Mouse (Mus musculus): ENCODE measurements around the gene Osbpl9. TPM values are rescaled to one million over a fixed set of nuclear protein-coding genes. Genes with fewer than 3 reads are reported as not detected.

Osbpl9 gene
- 70.3 and 73.2 TPM in 2 replicates for polyA plus RNA-seq (2015; fragmentation: Nextera tagmentation; extraction: Ambion mirVana)

DNA sequence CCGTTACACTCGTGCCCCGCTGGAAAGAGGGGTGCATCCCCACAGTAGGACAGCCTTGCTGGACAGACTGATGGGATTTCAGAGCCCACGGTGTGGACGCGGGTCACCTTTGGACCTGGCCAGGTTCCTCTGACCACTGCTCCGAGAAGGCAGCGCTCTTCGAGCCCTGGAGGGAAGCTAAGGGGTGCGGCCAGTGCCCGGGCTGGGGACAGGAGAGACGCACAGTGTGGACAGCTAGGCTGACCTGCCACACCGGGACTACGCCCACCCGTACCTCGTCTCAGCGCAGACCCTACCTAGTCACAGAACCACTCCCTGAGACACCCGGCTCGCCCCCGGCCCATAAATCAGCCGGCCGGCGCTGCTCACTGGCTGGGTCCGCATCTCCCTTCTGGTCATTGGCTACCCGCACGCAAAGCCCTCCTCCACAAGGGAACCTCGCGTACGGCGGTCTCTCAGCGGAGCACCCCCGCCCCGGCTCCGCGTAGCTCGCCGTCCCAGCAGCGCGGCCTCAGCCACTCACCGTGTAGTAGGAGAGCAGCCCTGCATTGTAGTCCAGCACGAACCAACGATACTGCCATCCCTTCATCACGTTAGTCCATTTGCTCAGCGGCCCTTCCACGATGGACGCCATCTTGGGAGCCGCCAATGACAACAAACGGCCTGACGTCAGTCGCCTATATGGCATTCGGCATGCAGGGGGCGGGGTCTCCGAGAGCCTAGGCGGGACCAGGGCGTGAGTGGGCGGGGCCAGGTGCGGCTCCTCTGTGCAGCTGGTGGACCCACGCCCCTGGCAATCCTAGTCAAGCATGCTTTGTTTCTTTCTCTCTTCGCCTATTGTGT, at the start of gene Osbpl9:
Osbpl9 (minus strand) TSS at position 691 of the 843 bp plus-strand sequence.
- under 1% methylated on average over 59 of the region's 59 CpGs for WGBS
- H3K4me2 ChIP-seq, result peak within 1 kb of the TSS; percentile 95
- peaks cover 12% of the 10 kb centered on the region for H3K4me1 ChIP-seq
- peak within 1 kb of the TSS; percentile 85 for H3K9ac ChIP-seq
- H3K9me3 ChIP-seq (replicated peaks), result no peaks in the 10 kb centered on the region
- peak within 1 kb of the TSS; percentile 93 for H3K4me3 ChIP-seq
- H3K36me3 ChIP-seq (ENCODE audit: poor library complexity, severe bottlenecking), result 0 out of 2 replicates have a peak, but pooled peaks cover 3% of the 10 kb centered on the region
- H3K27me3 ChIP-seq, result no peaks in the 10 kb centered on the region
- peak within 1 kb of the TSS; percentile 91 for H3K27ac ChIP-seq
- peak; percentile 99 for ATAC-seq

DNA sequence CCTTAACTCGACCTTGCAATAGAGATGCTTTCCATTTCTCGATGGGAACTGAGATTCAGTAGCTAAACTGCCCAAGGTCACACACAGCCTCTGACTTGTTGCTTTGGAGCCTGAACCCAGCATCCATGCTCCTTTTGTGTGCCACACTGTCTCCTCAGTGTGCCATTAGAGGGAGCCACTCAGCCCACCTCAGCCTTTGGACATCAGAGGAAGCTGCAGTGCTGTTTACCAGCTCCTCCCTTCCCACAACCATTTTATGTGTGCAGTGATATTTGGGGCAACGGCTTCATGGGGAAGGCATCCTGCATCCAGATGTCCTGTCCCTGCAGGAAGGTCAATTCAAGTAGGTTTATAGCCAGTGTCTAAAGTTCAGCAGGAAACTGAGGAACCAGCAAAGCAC, 49.5 kb upstream of the Osbpl9 start:
- H3K4me1 ChIP-seq, result no peaks in the 10 kb centered on the region
- WGBS, result 63% methylated on average over 3 of the region's 3 CpGs

DNA sequence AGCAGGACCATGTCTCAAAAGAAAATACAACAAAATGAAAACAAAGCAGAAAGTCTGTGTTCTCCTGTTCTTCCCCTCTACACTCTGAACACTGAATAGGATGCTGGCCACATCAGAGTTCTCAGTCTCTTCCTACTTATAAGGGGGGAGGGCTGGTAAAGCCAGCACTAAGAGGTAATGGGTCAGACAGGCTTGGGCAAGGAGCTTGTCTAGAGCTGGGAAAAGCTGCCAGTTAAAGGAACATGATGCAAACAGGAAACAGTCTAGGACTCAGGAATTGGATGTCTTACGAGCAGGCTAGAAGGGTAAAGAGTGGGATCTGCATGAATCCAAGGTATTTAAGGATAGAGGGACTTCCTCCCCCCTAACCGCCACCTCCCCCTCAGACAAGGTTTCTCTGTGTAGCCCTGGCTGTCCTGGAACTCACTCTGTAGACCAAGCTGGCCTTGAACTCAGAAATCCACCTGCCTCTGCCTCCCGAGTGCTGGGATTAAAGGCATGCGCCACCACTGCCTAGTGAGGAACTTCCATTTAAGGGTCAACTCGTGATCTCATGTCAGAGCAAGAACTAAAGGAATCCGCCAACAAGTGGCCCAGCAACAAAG, 43.0 kb upstream of the Osbpl9 start:
- no peak overlapping the region for H3K27ac ChIP-seq

More for the DNA sequence above, 49.5 kb upstream of the Osbpl9 start:
- Histone ChIP-seq H3K4me3 (no peak overlapping the region), H3K27me3 (no peaks in the 10 kb centered on the region), H3K36me3 (ENCODE audit: poor library complexity, severe bottlenecking) (no peaks in the 10 kb centered on the region), H3K27ac (no peak overlapping the region), H3K9me3 (replicated peaks) (no peaks in the 10 kb centered on the region), H3K9ac (no peak overlapping the region), H3K4me2 (no peak overlapping the region)
- ATAC-seq, result no peak

DNA sequence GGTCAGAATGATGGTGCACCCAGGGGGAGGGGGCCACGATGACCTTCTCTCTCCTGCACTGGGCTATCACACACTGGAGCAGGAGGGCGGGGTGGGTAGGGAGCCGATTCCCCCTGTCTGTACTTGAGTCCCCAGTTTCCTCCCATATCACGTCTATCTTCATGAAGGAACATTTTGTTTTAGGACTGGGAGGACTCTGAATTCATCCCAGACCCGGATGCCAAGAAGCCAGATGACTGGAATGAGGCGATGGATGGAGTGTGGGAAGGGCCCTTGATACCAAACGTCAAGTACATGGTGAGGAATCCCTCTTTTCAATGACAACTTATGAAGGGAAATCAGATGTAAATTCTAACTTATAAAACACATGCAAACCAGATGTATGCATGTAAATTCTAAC, 42.4 kb upstream of the Osbpl9 start:
- H3K9me3 ChIP-seq (replicated peaks), result no peaks in the 10 kb centered on the region
- H3K4me2 ChIP-seq, result no peak overlapping the region
- H3K27me3 ChIP-seq, result no peaks in the 10 kb centered on the region
- H3K36me3 ChIP-seq (ENCODE audit: poor library complexity, severe bottlenecking), result no peaks in the 10 kb centered on the region
- H3K9ac ChIP-seq, result no peak overlapping the region
- H3K27ac ChIP-seq, result no peak overlapping the region
- 86% methylated on average over 7 of the region's 7 CpGs for WGBS
- no peak overlapping the region for H3K4me3 ChIP-seq
- peaks cover 11% of the 10 kb centered on the region for H3K4me1 ChIP-seq
- no peak for ATAC-seq

More for the DNA sequence above, 43.0 kb upstream of the Osbpl9 start:
- Histone ChIP-seq H3K9me3 (replicated peaks) (no peaks in the 10 kb centered on the region), H3K4me1 (peaks cover 11% of the 10 kb centered on the region), H3K27me3 (no peaks in the 10 kb centered on the region), H3K9ac (no peak overlapping the region), H3K36me3 (ENCODE audit: poor library complexity, severe bottlenecking) (no peaks in the 10 kb centered on the region), H3K4me3 (no peak overlapping the region), H3K4me2 (no peak overlapping the region)
- 86% methylated on average over 6 of the region's 6 CpGs for WGBS
- no peak for ATAC-seq

DNA sequence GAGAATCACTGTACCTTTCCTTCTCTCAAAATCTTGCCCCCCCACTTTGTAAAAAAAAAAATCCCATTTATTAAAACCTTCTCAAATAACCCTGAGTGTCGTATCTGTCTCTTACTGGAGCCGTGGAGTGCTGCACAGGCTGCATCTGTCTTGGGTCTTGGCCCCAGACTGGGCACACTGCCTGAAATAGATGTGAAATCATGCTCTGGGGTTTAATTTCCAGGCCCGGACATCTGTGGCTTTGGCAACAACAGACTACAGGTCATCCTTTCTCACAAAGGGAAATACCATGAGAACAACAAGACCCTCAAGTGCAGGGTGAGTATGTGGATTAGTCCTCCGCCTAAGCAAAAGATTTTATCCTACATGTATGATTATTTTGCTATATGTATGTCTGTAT, 39.9 kb upstream of the Osbpl9 start:
- H3K36me3 ChIP-seq (ENCODE audit: poor library complexity, severe bottlenecking), result no peaks in the 10 kb centered on the region
- no peak overlapping the region; the same call in 1 of the 2 replicates for H3K27ac ChIP-seq
- peaks cover 16% of the 10 kb centered on the region for H3K4me1 ChIP-seq
- no peak overlapping the region for H3K4me2 ChIP-seq
- H3K27me3 ChIP-seq, result no peaks in the 10 kb centered on the region
- ATAC-seq, result peak; percentile 55; the same call in 1 of the 2 replicates
- 61% methylated on average over 4 of the region's 4 CpGs for WGBS
- H3K4me3 ChIP-seq, result no peak overlapping the region
- H3K9me3 ChIP-seq (replicated peaks), result no peaks in the 10 kb centered on the region
- H3K9ac ChIP-seq, result no peak overlapping the region

DNA sequence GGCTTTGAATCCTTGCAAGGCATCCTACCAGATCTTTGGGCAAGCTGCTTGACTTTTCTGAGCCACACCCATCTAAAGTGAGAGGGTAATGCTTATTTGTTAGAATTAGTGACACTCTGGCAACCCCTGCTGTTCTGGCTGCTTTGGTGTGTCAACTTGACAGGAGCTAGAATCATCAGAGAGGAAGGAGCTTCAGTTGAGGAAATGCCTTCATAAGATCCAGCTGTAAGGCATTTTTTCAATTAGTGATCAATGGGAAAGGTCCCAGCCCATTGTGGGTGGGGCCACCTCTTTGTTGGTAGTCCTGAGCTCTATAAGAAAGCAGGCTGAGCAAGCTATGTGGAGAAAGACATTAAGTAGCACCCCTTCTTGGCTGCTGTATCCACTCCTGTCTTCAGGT, 39.1 kb upstream of the Osbpl9 start:
- H3K4me1 ChIP-seq, result peaks cover 23% of the 10 kb centered on the region
- no peak overlapping the region for H3K4me2 ChIP-seq
- H3K27me3 ChIP-seq, result no peaks in the 10 kb centered on the region
- H3K36me3 ChIP-seq (ENCODE audit: poor library complexity, severe bottlenecking), result no peaks in the 10 kb centered on the region
- H3K27ac ChIP-seq, result no peak overlapping the region
- H3K9ac ChIP-seq, result no peak overlapping the region
- ATAC-seq, result no peak
- no peaks in the 10 kb centered on the region for H3K9me3 ChIP-seq (replicated peaks)
- H3K4me3 ChIP-seq, result no peak overlapping the region

DNA sequence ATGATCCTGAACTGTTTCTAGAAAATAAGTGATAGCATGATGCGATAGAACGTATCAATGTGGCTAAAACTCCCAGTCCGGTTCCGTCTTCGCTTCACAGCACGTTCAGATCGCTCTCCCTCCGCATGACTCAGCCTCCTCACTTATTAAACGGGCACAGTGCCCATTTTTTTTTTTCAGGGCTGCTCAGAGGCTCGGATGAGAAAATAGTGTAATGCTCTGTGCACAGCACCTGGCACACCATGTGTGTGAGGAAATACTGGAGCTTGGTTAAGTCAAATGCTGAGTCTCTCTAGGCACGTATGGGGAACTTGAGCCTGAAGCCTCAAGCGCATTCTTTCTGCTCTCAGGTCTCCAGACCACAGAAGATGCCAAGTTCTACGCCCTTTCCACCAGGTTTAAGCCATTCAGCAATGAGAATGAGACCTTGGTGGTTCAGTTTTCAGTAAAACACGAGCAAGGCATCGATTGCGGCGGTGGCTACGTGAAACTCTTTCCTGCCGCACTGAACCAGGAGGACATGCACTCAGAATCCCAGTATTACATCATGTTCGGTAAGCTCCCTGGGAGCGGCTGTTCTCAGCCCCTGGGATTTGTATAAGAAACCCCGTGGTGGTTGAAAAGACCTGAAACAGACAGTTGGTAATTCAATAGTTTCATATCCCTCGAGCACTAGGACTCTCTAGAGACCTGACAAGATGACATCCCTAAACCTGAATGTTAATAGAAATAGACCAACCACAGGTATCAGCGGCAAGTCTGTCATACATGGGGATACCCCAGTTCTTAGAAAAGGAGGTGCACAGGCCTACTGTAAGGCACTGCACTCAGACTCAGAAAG, 36.6 kb upstream of the Osbpl9 start:
- H3K9me3 ChIP-seq (replicated peaks), result no peaks in the 10 kb centered on the region
- H3K27me3 ChIP-seq, result no peaks in the 10 kb centered on the region
- no peak overlapping the region for H3K27ac ChIP-seq
- no peak overlapping the region for H3K4me3 ChIP-seq
- H3K9ac ChIP-seq, result no peak overlapping the region
- ATAC-seq, result 0 out of 2 replicates have a peak, but pooled peaks have one; percentile 21
- peaks cover 30% of the 10 kb centered on the region for H3K4me1 ChIP-seq
- WGBS, result 78% methylated on average over 24 of the region's 24 CpGs
- no peaks in the 10 kb centered on the region for H3K36me3 ChIP-seq (ENCODE audit: poor library complexity, severe bottlenecking)
- no peak overlapping the region for H3K4me2 ChIP-seq

DNA sequence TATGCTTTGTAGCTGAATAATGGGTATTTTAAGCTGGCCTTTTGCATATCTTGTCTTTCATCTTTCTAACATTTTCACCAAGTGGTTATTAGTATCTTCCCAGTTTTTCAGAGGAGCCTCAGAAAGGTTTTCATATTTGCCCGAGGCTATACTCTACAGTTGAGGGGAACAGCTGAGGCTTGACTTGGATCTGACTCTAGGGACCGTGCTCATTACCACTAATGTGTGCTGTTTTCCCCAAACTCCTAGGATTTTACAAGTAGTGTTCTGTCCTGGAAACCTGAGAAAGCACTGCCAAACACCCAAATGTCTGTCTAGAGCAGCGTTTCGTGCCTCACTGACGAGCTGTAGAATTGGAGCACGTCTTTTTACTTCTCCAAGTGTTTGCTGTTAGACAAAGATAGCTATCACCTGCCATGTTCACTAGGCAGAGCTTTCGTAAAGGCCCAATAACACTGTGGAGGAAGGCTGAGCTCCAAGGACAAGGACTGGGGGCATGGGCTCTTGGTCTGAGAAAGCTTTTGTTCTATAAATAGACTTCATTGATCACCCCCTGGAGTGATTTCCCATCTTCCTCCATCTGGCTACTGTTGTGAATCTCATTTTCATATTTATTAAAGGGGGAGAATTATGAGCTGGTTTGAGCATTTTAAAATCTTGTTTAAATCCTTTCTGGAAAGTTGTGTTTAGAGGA, 34.3 kb upstream of the Osbpl9 start:
- Histone ChIP-seq H3K36me3 (ENCODE audit: poor library complexity, severe bottlenecking) (no peaks in the 10 kb centered on the region), H3K4me3 (no peak overlapping the region), H3K27me3 (no peaks in the 10 kb centered on the region), H3K9ac (no peak overlapping the region), H3K4me1 (peaks cover 22% of the 10 kb centered on the region), H3K27ac (peak overlapping the region; percentile 25; the same call in 1 of the 2 replicates), H3K9me3 (replicated peaks) (no peaks in the 10 kb centered on the region), H3K4me2 (no peak overlapping the region)
- ATAC-seq, result no peak
- 70% methylated on average over 7 of the region's 7 CpGs for WGBS

DNA sequence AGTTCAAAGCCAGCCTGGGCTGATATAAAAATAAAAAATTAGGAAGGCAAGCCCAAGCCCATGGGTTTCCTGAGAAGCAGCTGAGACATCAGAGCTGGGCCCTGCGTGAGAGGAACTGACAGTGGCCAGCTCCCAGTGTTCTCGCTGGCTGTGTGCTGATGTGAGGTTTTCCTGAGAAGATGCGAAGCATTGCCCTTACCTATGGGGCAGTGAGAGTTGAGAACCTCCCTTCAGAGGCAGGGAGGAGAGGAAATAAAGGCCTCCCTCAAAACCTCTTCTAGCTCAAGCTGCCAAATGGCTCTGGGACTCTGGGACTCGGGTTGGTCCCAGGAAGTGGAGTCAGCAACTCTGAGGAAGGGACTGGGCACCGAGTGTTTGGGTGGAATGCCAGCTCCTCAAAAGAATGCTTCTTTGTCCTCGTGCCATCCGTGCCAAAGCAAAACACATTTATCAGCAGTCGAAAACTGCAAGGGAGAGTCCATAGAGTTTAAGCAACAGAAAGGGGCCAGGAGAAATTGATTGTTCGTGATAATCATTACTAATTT, 32.8 kb upstream of the Osbpl9 start:
- H3K9me3 ChIP-seq (replicated peaks), result no peaks in the 10 kb centered on the region
- no peak overlapping the region for H3K27ac ChIP-seq
- H3K36me3 ChIP-seq (ENCODE audit: poor library complexity, severe bottlenecking), result no peaks in the 10 kb centered on the region
- no peak for ATAC-seq
- peaks cover 19% of the 10 kb centered on the region for H3K4me1 ChIP-seq
- 66% methylated on average over 9 of the region's 9 CpGs for WGBS
- no peak overlapping the region for H3K4me3 ChIP-seq
- no peak overlapping the region for H3K9ac ChIP-seq
- no peaks in the 10 kb centered on the region for H3K27me3 ChIP-seq
- no peak overlapping the region for H3K4me2 ChIP-seq

DNA sequence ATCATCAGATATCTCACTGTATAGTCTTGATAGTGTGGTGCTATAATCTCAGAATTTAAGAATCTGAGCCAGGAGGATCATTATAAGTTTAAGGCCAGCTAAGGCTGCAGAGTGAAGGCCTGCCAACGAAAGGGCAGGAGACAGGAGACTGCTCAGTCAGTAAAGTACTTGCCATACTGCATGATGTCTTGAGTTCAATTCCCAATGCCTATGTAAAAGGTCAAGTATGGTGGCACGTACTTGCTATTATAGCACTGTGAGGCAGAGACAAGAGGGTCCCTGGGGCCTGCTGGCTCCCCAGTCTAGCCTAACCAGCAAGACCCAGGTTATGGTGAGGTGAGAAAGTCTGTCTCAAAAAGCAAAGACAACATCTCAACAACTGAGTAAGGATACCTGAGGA, 32.1 kb upstream of the Osbpl9 start, which contains the start of gene Calr4:
Calr4 (plus strand) TSS at position 301 of the 400 bp plus-strand sequence.
- no peak for ATAC-seq
- no peak within 1 kb of the TSS for H3K9ac ChIP-seq
- no peak within 1 kb of the TSS for H3K4me3 ChIP-seq
- no peaks in the 10 kb centered on the region for H3K9me3 ChIP-seq (replicated peaks)
- whole genome bisulfite sequencing, result 82% methylated on average over 2 of the region's 2 CpGs
- no peak within 1 kb of the TSS for H3K4me2 ChIP-seq
- H3K27ac ChIP-seq, result no peak within 1 kb of the TSS
- H3K27me3 ChIP-seq, result no peaks in the 10 kb centered on the region
- H3K36me3 ChIP-seq (ENCODE audit: poor library complexity, severe bottlenecking), result no peaks in the 10 kb centered on the region
- H3K4me1 ChIP-seq, result peaks cover 19% of the 10 kb centered on the region

DNA sequence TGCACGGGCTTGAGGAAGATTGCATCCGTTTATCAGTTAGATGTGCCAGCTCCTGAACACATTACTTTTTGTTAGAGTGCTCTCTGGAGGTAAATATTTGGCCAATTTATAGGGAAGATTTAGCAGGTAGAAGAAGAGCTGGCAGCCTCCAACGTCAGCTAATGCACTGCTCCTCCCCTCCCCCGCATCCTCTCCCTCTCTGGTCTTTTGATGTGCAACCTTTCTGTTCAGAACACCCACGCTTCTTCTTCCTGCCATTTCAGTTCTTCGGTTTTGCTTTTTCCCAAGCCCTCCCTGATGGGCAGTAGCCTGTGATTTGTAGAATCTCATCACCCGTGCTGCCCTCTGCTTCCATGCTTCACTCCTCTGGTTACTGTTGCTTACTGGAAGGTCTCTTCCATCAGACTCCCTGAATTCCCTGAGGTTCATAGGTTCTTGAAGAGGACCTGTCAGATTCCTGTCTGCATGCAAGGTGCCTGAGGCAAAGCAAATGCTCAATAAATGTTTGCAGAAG, 27.8 kb upstream of the Osbpl9 start:
- no peak overlapping the region for H3K4me2 ChIP-seq
- H3K36me3 ChIP-seq (ENCODE audit: poor library complexity, severe bottlenecking), result no peaks in the 10 kb centered on the region
- H3K9me3 ChIP-seq (replicated peaks), result no peaks in the 10 kb centered on the region
- no peak overlapping the region for H3K4me3 ChIP-seq
- no peak for ATAC-seq
- H3K27me3 ChIP-seq, result no peaks in the 10 kb centered on the region
- H3K9ac ChIP-seq, result no peak overlapping the region
- WGBS, result 67% methylated on average over 7 of the region's 7 CpGs
- H3K4me1 ChIP-seq, result peaks cover 16% of the 10 kb centered on the region
- no peak overlapping the region for H3K27ac ChIP-seq

Data from forebrain, embryonic 13.5 days (tissue).